Mouse (Mus musculus) midbrain, embryonic 14.5 days (tissue): ENCODE measurements at regions not wholly inside any gene's neighbourhood (a gene's known extent, or its start where the extent isn't known, plus 50 kb on each side); places are given as distances from the start of the nearest gene placed in this dataset.

Source experiments
- ATAC-seq: fragments of 200-750 bp; cut with Nextera tagmentation; 2 replicates; pipeline ENCODE4 v1.8.0; 2017; ENCODE audit warnings: moderate number of reproducible peaks, moderate library complexity; ENCODE audit not compliant: low FRiP score, low TSS enrichment
- DNase-seq: peaks from one replicate; pipeline ENCODE4 v3.0.0-alpha.2; 2015
- H3K27ac ChIP-seq: fragments of 300-500 bp; sonication (generic); replicated peaks from 2 replicates; pipeline ENCODE4 v1.5.1; 2014; ENCODE audit warnings: mild to moderate bottlenecking, low read depth, low read length, moderate library complexity
- H3K27me3 ChIP-seq: fragments of 300-500 bp; sonication (generic); 2 replicates; pipeline ENCODE4 v1.6.1; 2014; ENCODE audit warnings: low read length, control low read depth, mixed read lengths; ENCODE audit not compliant: control insufficient read depth, insufficient read depth
- H3K36me3 ChIP-seq: fragments of 300-500 bp; sonication (generic); 2 replicates; pipeline ENCODE4 v1.6.1; 2014; ENCODE audit warnings: low read length, control low read depth; ENCODE audit not compliant: control insufficient read depth, insufficient read depth
- H3K4me1 ChIP-seq: fragments of 300-500 bp; sonication (generic); 2 replicates; pipeline ENCODE4 v1.6.1; 2014; ENCODE audit warnings: mild to moderate bottlenecking, antibody characterized with exemption, low read length, control low read depth; ENCODE audit not compliant: control insufficient read depth, insufficient read depth
- H3K4me2 ChIP-seq: fragments of 300-500 bp; sonication (generic); 2 replicates; pipeline ENCODE4 v1.6.1; 2014; ENCODE audit warnings: mild to moderate bottlenecking, low read length, moderate library complexity
- H3K4me3 ChIP-seq: fragments of 300-500 bp; sonication (generic); replicated peaks from 2 replicates; pipeline ENCODE4 v1.5.1; 2014; ENCODE audit warnings: low read depth, low read length
- H3K9ac ChIP-seq: fragments of 300-500 bp; sonication (generic); replicated peaks from 2 replicates; pipeline ENCODE4 v1.6.1; 2014; ENCODE audit warnings: mild to moderate bottlenecking, low read length, moderate library complexity
- H3K9me3 ChIP-seq: fragments of 300-500 bp; sonication (generic); 2 replicates; pipeline ENCODE4 v1.6.1; 2016; ENCODE audit warnings: low read length, control low read depth, mixed read lengths; ENCODE audit not compliant: control insufficient read depth
- WGBS: fragments of 180-500 bp; shearing (Covaris S2); extraction: QIAGEN DNeasy Blood & Tissue Kit; methylation state at CpG from one replicate; pipeline ENCODE4 v1.1.7; 2014; 5-methylcytosine and 5-hydroxymethylcytosine counted together

GRCm38 (mm10) chr6:50744462-50745166 is 90.4 kb upstream of the Npvf start:
- DNase-seq (no peak), ATAC-seq (no peak)
- Histone ChIP-seq H3K4me1 (0 out of 2 replicates have a peak, but pooled peaks cover 3% of the 10 kb centered on the region), H3K4me2 (no peak overlapping the region), H3K4me3 (no peak overlapping the region), H3K36me3 (no peaks in the 10 kb centered on the region), H3K27ac (no peak overlapping the region), H3K9ac (no peak overlapping the region), H3K9me3 (no peaks in the 10 kb centered on the region), H3K27me3 (no peaks in the 10 kb centered on the region)
- 84% methylated on average over 6 of the region's 6 CpGs for WGBS

GRCm38 (mm10) chr6:50753151-50753550 is 98.9 kb upstream of the Npvf start:
- ATAC-seq: no peak
- WGBS: 86% methylated on average over 7 of the region's 7 CpGs

GRCm38 (mm10) chr6:50754786-50755185 is 100.5 kb upstream of the Npvf start:
- DNase-seq (no peak), ATAC-seq (no peak)
- Histone ChIP-seq H3K27me3 (no peaks in the 10 kb centered on the region), H3K9me3 (no peaks in the 10 kb centered on the region), H3K27ac (no peak overlapping the region), H3K36me3 (no peaks in the 10 kb centered on the region), H3K4me1 (no peaks in the 10 kb centered on the region), H3K4me2 (no peak overlapping the region), H3K9ac (no peak overlapping the region), H3K4me3 (no peak overlapping the region)
- 91% methylated on average over 12 of the region's 12 CpGs for WGBS

More at GRCm38 (mm10) chr6:50753151-50753550, 98.9 kb upstream of the Npvf start:
- H3K4me3 ChIP-seq: no peak overlapping the region
- H3K36me3 ChIP-seq: no peaks in the 10 kb centered on the region
- no peak overlapping the region for H3K9ac ChIP-seq
- no peak overlapping the region for H3K4me2 ChIP-seq
- 0 out of 2 replicates have a peak, but pooled peaks cover 3% of the 10 kb centered on the region for H3K4me1 ChIP-seq
- no peak for DNase-seq
- no peaks in the 10 kb centered on the region for H3K27me3 ChIP-seq
- H3K27ac ChIP-seq: no peak overlapping the region
- no peaks in the 10 kb centered on the region for H3K9me3 ChIP-seq

- 55% methylated on average over 6 of the region's 6 CpGs for WGBS
- Histone ChIP-seq H3K4me1 (no peaks in the 10 kb centered on the region), H3K27ac (no peak overlapping the region), H3K4me3 (no peak overlapping the region), H3K9ac (no peak overlapping the region), H3K4me2 (no peak overlapping the region), H3K27me3 (no peaks in the 10 kb centered on the region), H3K36me3 (no peaks in the 10 kb centered on the region), H3K9me3 (no peaks in the 10 kb centered on the region)
- ATAC-seq (no peak), DNase-seq (peak; percentile 12)
Measured at GRCm38 (mm10) chr6:50760367-50760766, 106.1 kb upstream of the Npvf start.

GRCm38 (mm10) chr6:50763121-50763520 is 108.9 kb upstream of the Npvf start:
- no peak overlapping the region for H3K9ac ChIP-seq
- DNase-seq (peak; percentile 37), ATAC-seq (no peak)
- no peak overlapping the region for H3K4me2 ChIP-seq
- 55% methylated on average over 4 of the region's 4 CpGs for WGBS
- no peak overlapping the region for H3K27ac ChIP-seq
- no peak overlapping the region for H3K4me3 ChIP-seq
- H3K27me3 ChIP-seq: no peaks in the 10 kb centered on the region
- H3K9me3 ChIP-seq: no peaks in the 10 kb centered on the region
- no peaks in the 10 kb centered on the region for H3K36me3 ChIP-seq
- H3K4me1 ChIP-seq: peaks cover 11% of the 10 kb centered on the region

- no peak for ATAC-seq
- peak; percentile 24 for DNase-seq
- Histone ChIP-seq H3K4me3 (no peak overlapping the region), H3K4me1 (peaks cover 11% of the 10 kb centered on the region), H3K4me2 (no peak overlapping the region), H3K9ac (no peak overlapping the region), H3K27ac (no peak overlapping the region), H3K36me3 (no peaks in the 10 kb centered on the region), H3K27me3 (no peaks in the 10 kb centered on the region), H3K9me3 (no peaks in the 10 kb centered on the region)
- 60% methylated on average over 14 of the region's 14 CpGs for WGBS
Measured at GRCm38 (mm10) chr6:50766442-50766915, 112.2 kb upstream of the Npvf start.

GRCm38 (mm10) chr6:50767126-50767525 is 112.9 kb upstream of the Npvf start:
- DNase-seq (peak; percentile 19), ATAC-seq (no peak)
- Histone ChIP-seq H3K9me3 (no peaks in the 10 kb centered on the region), H3K9ac (no peak overlapping the region), H3K36me3 (no peaks in the 10 kb centered on the region), H3K4me1 (peaks cover 11% of the 10 kb centered on the region), H3K27me3 (no peaks in the 10 kb centered on the region), H3K4me2 (no peak overlapping the region), H3K4me3 (no peak overlapping the region), H3K27ac (0 out of 2 replicates have a peak overlapping the region, but pooled peaks have one; percentile 8)
- 57% methylated on average over 6 of the region's 6 CpGs for WGBS

- Histone ChIP-seq H3K4me2 (no peak overlapping the region), H3K9me3 (no peaks in the 10 kb centered on the region), H3K4me3 (no peak overlapping the region), H3K27ac (no peak overlapping the region), H3K36me3 (no peaks in the 10 kb centered on the region), H3K4me1 (peaks cover 11% of the 10 kb centered on the region), H3K27me3 (no peaks in the 10 kb centered on the region), H3K9ac (no peak overlapping the region)
- ATAC-seq (no peak), DNase-seq (no peak)
- WGBS: 91% methylated on average over 4 of the region's 4 CpGs
Measured at GRCm38 (mm10) chr6:50767827-50768226, 113.6 kb upstream of the Npvf start.

GRCm38 (mm10) chr6:50769101-50769500 is 114.9 kb upstream of the Npvf start:
- Histone ChIP-seq H3K36me3 (no peaks in the 10 kb centered on the region), H3K4me2 (no peak overlapping the region), H3K4me1 (peaks cover 11% of the 10 kb centered on the region), H3K9me3 (no peaks in the 10 kb centered on the region), H3K27ac (no peak overlapping the region), H3K9ac (no peak overlapping the region), H3K27me3 (no peaks in the 10 kb centered on the region), H3K4me3 (no peak overlapping the region)
- WGBS: 84% methylated on average over 2 of the region's 2 CpGs
- DNase-seq (no peak), ATAC-seq (no peak)
